Mouse (Mus musculus): ENCODE data around the gene Ddi1. TPM values are rescaled to one million over a fixed set of nuclear protein-coding genes. Genes with fewer than 3 reads are reported as not detected.
"Not testable (repeated sequence)": the region's sequence is repeated elsewhere in the genome, so short reads cannot be mapped to it uniquely, and the experiment has no call there.

Gene Ddi1
- polyA plus RNA-seq, 1 experiment, result not detected

DNA sequence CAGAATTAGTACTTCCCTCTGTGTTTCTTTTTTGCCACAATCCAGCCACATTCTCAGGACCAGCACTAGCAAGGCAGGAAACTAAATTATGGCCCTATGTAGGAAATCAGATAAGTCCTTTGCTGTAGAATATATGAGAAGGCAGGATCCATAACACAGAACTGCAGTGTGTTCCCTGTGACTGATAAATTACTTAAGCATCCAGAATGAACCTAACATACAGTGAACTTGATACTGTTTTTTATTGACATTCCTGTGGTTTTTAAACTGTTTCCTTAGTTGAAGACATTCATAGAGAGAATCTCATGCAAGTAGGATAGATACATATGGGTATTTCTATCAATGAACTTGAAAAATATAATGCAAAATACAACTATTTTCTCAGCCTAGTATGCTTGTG is 7.9 kb upstream of the Ddi1 start:
- Histone ChIP-seq H3K27me3 (ENCODE audit: control insufficient read depth, insufficient read depth, low read length) (no peaks in the 10 kb centered on the region), H3K27ac (ENCODE audit: insufficient read depth, low read length) (no peak overlapping the region), H3K4me1 (ENCODE audit: control insufficient read depth, insufficient read depth, low read length) (no peaks in the 10 kb centered on the region), H3K4me3 (replicated peaks; ENCODE audit: insufficient read depth, low read depth, low read length) (no peak overlapping the region)
- TF ChIP-seq POLR2A (IDR thresholded peaks at IDR 0.05; ENCODE audit: borderline replicate concordance, insufficient read depth, low read length) (no peak), CTCF (IDR thresholded peaks at IDR 0.05; ENCODE audit: borderline replicate concordance, insufficient read depth, low read depth, low read length) (no peak)
- no peak for DNase-seq

DNA sequence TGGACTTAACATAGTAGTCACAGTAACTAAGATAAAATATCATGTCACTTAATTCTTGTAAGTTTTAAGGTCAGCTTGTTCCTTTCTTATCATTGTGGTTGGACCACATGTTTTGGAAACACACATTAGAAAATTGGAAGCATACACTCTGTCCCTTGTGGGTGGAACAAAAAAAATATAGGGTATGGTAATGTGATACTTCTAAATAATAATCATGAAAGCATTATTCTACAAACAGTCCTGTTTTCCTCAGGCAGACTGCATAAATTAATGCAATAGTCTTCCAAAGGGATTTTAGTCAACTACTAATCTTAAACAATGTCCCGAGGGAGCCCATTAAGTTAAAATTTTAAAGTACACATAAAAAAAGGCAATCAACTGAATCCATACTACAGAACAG is 6.7 kb upstream of the Ddi1 start:
- no peaks in the 10 kb centered on the region for H3K4me1 ChIP-seq (ENCODE audit: control insufficient read depth, insufficient read depth, low read length)

DNA sequence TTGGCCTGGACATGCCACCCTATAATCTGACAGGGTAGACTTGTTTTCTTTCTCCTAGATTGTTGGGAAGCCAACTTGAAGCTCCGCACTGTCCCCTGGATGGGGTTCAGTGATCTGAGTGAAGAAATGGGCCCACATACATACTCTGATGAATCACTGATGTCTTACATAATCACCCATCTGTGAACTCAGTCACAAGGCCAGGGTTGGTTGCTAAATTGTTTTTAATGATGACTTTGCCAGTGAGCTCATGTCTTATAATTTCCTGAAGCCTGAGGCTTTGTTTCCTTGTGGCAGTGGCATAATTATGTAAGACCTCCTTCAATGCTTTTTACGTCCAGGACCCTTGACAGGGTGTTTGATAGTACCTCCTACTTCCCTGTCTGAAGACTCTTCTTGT is 4.8 kb downstream of the Ddi1 start:
- Histone ChIP-seq H3K27ac (ENCODE audit: insufficient read depth, low read length) (no peak overlapping the region), H3K4me1 (ENCODE audit: control insufficient read depth, insufficient read depth, low read length) (no peaks in the 10 kb centered on the region), H3K4me3 (replicated peaks; ENCODE audit: insufficient read depth, low read depth, low read length) (no peak overlapping the region), H3K27me3 (ENCODE audit: control insufficient read depth, insufficient read depth, low read length) (no peaks in the 10 kb centered on the region)
- WGBS, result 88% methylated on average over 2 of the region's 2 CpGs
- TF ChIP-seq CTCF (IDR thresholded peaks at IDR 0.05; ENCODE audit: borderline replicate concordance, insufficient read depth, low read depth, low read length), result no peak
- no peak for TF ChIP-seq POLR2A (IDR thresholded peaks at IDR 0.05; ENCODE audit: borderline replicate concordance, insufficient read depth, low read length)
- no peak for DNase-seq

More for the DNA sequence above, 6.7 kb upstream of the Ddi1 start:
- no peaks in the 10 kb centered on the region for H3K27me3 ChIP-seq (ENCODE audit: control insufficient read depth, insufficient read depth, low read length)
- DNase-seq, result no peak
- H3K4me3 ChIP-seq (replicated peaks; ENCODE audit: insufficient read depth, low read depth, low read length), result no peak overlapping the region
- H3K27ac ChIP-seq (ENCODE audit: insufficient read depth, low read length), result no peak overlapping the region
- no peak for TF ChIP-seq POLR2A (IDR thresholded peaks at IDR 0.05; ENCODE audit: borderline replicate concordance, insufficient read depth, low read length)
- no peak for TF ChIP-seq CTCF (IDR thresholded peaks at IDR 0.05; ENCODE audit: borderline replicate concordance, insufficient read depth, low read depth, low read length)
- 97% methylated on average over 1 of the region's 1 CpGs for WGBS

DNA sequence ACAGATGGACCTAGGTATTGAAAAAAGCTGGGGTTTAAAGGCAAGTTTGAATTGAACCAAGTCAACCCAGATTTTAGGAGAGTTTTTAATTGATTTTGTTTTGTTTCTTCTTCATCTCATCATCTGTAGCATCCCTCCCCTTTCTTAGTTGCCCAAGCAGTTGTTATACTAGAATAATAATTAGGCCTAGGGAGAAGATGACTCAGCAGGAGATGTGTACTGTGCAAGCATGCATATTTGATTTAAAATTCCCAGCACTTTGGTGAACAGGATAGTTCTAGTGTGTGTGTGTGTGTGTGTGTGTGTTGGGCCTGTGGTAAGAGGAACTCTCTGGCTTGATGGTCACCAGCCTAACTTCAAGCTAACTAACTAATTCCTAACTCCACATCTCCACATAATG is 12.6 kb downstream of the Ddi1 start:
- TF ChIP-seq CTCF (IDR thresholded peaks at IDR 0.05; ENCODE audit: borderline replicate concordance, insufficient read depth, low read depth, low read length) (no peak), POLR2A (IDR thresholded peaks at IDR 0.05; ENCODE audit: borderline replicate concordance, insufficient read depth, low read length) (no peak)
- no peaks in the 10 kb centered on the region for H3K27me3 ChIP-seq (ENCODE audit: control insufficient read depth, insufficient read depth, low read length)
- H3K4me1 ChIP-seq (ENCODE audit: control insufficient read depth, insufficient read depth, low read length), result no peaks in the 10 kb centered on the region
- H3K27ac ChIP-seq (ENCODE audit: insufficient read depth, low read length), result no peak overlapping the region
- H3K4me3 ChIP-seq (replicated peaks; ENCODE audit: insufficient read depth, low read depth, low read length), result no peak overlapping the region
- no peak for DNase-seq

DNA sequence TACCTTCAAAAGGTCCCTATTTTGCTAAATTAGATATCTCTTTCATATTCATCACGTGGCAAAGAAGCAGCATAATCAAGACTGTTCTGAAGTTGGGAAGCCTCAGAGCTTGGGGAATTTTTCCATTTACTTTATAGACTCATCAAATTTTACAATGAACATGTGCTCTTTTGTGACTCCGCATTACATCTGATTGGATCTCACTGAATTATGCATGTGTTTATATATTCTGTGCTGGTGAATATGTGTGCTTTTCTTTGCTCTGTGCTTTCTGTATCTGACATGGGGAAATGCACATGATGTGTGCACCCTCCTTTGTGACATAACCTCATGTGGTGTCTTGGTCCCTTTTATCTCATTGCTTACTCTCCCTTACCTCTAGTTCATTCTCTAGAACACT is 17.7 kb downstream of the Ddi1 start:
- 84% methylated on average over 2 of the region's 2 CpGs for WGBS
- Histone ChIP-seq H3K4me1 (ENCODE audit: control insufficient read depth, insufficient read depth, low read length) (no peaks in the 10 kb centered on the region), H3K27ac (ENCODE audit: insufficient read depth, low read length) (no peak overlapping the region), H3K4me3 (replicated peaks; ENCODE audit: insufficient read depth, low read depth, low read length) (no peak overlapping the region), H3K27me3 (ENCODE audit: control insufficient read depth, insufficient read depth, low read length) (no peaks in the 10 kb centered on the region)
- DNase-seq, result no peak
- TF ChIP-seq CTCF (IDR thresholded peaks at IDR 0.05; ENCODE audit: borderline replicate concordance, insufficient read depth, low read depth, low read length), result no peak
- TF ChIP-seq POLR2A (IDR thresholded peaks at IDR 0.05; ENCODE audit: borderline replicate concordance, insufficient read depth, low read length), result no peak

DNA sequence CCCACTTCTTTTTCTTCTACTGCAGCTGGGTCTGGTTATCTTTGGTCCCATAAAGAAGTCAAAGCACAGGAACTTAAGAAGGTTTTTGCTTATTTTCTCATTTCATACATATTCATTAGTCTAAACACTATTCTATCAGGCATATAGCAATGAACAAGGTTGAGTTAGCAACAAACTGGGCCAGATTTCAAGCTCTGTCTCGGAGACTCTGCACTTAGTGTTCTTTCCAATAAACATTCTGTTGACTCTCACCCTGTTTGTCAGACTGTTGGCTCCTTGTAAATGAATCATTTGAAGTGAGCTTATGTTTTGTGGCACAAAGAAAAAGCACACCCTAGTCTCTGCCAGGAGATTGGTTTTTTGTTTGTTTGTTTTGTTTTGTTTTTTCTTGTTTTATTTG is 19.3 kb downstream of the Ddi1 start:
- Histone ChIP-seq H3K4me1 (ENCODE audit: control insufficient read depth, insufficient read depth, low read length) (no peaks in the 10 kb centered on the region), H3K27me3 (ENCODE audit: control insufficient read depth, insufficient read depth, low read length) (no peaks in the 10 kb centered on the region), H3K27ac (ENCODE audit: insufficient read depth, low read length) (no peak overlapping the region), H3K4me3 (replicated peaks; ENCODE audit: insufficient read depth, low read depth, low read length) (no peak overlapping the region)
- DNase-seq, result peak in 1 of 2 experiments; percentile 5
- 31% methylated on average over 1 of the region's 1 CpGs for WGBS
- TF ChIP-seq POLR2A (IDR thresholded peaks at IDR 0.05; ENCODE audit: borderline replicate concordance, insufficient read depth, low read length) (no peak), CTCF (IDR thresholded peaks at IDR 0.05; ENCODE audit: borderline replicate concordance, insufficient read depth, low read depth, low read length) (no peak)

DNA sequence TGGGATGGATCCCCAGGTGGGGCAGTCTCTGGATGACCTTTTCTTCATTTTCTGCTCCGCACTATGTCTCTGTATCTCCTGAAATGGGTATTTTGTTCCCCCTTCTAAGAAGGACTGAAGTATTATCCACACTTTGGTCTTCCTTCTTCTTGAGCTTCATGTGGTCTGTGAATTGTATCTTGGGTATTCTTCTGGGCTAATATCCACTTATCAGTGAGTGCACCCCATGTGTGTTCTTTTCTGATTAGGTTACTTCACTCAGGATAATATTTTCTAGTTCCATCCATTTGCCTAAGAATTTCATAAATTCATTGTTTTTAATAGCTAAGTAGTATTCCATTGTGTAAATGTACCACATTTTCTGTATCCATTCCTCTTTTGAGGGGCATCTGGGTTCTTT is 33.7 kb downstream of the Ddi1 start:
- H3K27me3 ChIP-seq (ENCODE audit: control insufficient read depth, insufficient read depth, low read length); H3K27ac ChIP-seq (ENCODE audit: insufficient read depth, low read length); DNase-seq; H3K4me3 ChIP-seq (replicated peaks; ENCODE audit: insufficient read depth, low read depth, low read length); H3K4me1 ChIP-seq (ENCODE audit: control insufficient read depth, insufficient read depth, low read length): not testable (repeated sequence)
- 97% methylated on average over 1 of the region's 1 CpGs for WGBS

DNA sequence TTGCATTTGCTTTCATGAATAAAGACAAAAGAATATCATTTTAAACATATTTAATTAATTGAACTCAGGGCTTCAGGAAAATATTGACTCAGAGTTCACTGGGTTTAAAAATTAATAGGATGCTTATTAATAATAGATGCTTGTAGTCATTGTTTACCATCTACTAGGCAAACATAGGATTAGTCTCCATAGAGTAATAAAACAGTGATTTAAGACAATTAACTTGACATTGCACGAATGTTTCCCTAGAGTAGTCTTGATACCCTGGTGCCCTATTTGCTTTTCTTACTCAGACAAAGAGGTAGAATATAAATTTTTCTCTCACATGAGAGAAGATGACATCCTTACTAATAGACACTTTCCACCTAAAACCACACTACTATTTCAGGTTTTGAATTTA is 52.1 kb downstream of the Ddi1 start:
- WGBS, result 84% methylated on average over 1 of the region's 1 CpGs

DNA sequence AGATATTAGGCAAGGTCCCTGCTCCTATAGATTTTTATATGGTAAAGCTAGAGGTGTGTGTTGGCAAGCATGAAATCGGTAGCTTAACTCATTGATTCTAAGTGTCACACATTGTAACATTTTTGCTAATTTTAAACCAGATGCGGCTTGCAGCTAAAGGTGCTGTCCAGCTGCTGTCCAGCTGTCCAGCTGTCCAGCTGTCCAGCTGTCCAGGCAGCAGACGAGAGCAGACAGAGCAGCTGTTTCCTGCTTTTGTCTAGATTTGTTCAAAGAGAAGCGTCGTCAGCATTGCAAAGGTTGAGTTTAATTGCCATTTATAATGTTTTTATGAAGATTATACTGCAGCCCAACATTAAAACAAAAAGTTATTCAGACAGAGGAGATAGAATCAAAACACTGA is 56.8 kb downstream of the Ddi1 start:
- no peak for DNase-seq
- no peaks in the 10 kb centered on the region for H3K4me1 ChIP-seq (ENCODE audit: control insufficient read depth, insufficient read depth, low read length)
- H3K4me3 ChIP-seq (replicated peaks; ENCODE audit: insufficient read depth, low read depth, low read length), result no peak overlapping the region
- no peaks in the 10 kb centered on the region for H3K27me3 ChIP-seq (ENCODE audit: control insufficient read depth, insufficient read depth, low read length)
- no peak overlapping the region for H3K27ac ChIP-seq (ENCODE audit: insufficient read depth, low read length)
- 75% methylated on average over 5 of the region's 5 CpGs for WGBS
- no peak for TF ChIP-seq POLR2A (IDR thresholded peaks at IDR 0.05; ENCODE audit: borderline replicate concordance, insufficient read depth, low read length)

More for the DNA sequence above, 52.1 kb downstream of the Ddi1 start:
- TF ChIP-seq POLR2A (IDR thresholded peaks at IDR 0.05; ENCODE audit: borderline replicate concordance, insufficient read depth, low read length) (no peak), CTCF (IDR thresholded peaks at IDR 0.05; ENCODE audit: borderline replicate concordance, insufficient read depth, low read depth, low read length) (no peak)
- no peak overlapping the region for H3K27ac ChIP-seq (ENCODE audit: insufficient read depth, low read length)
- no peak overlapping the region for H3K4me3 ChIP-seq (replicated peaks; ENCODE audit: insufficient read depth, low read depth, low read length)
- no peaks in the 10 kb centered on the region for H3K4me1 ChIP-seq (ENCODE audit: control insufficient read depth, insufficient read depth, low read length)
- DNase-seq, result no peak
- no peaks in the 10 kb centered on the region for H3K27me3 ChIP-seq (ENCODE audit: control insufficient read depth, insufficient read depth, low read length)

Other genes with a start within 250 kb of the Ddi1 start
- 8.3 and 9.0 TPM in 2 replicates for gene Pdgfd, start 101.3 kb downstream of the Ddi1 start, polyA plus RNA-seq (2012; rRNA removed)